Mouse (Mus musculus) stomach, postnatal 0 days (tissue): Measurements from ENCODE around the gene Pcsk5. TPM values are rescaled to one million over a fixed set of nuclear protein-coding genes. Genes with fewer than 3 reads are reported as not detected.

Source experiments
- ATAC-seq: fragments of 200-750 bp; cut with Nextera tagmentation; 2 replicates; pipeline ENCODE4 v1.8.0; 2017; ENCODE audit not compliant: low FRiP score, low TSS enrichment
- DNase-seq: peaks from one replicate; pipeline ENCODE4 v3.0.0-alpha.2; 2016; ENCODE audit warnings: low spot score
- H3K27ac ChIP-seq: fragments of 300-500 bp; sonication (generic); replicated peaks from 2 replicates; pipeline ENCODE4 v1.5.1; 2014; ENCODE audit warnings: mild to moderate bottlenecking, control low read depth
- H3K27me3 ChIP-seq: fragments of 300-500 bp; sonication (generic); 2 replicates; pipeline ENCODE4 v1.6.1; 2014; ENCODE audit warnings: low read length; ENCODE audit not compliant: control insufficient read depth, insufficient read depth
- H3K36me3 ChIP-seq: fragments of 300-500 bp; sonication (generic); 2 replicates; pipeline ENCODE4 v1.6.1; 2014; ENCODE audit warnings: low read length, mixed read lengths; ENCODE audit not compliant: control insufficient read depth, insufficient read depth
- H3K4me1 ChIP-seq: fragments of 300-500 bp; sonication (generic); replicated peaks from 2 replicates; pipeline ENCODE4 v1.6.1; 2014; ENCODE audit warnings: antibody characterized with exemption; ENCODE audit not compliant: control insufficient read depth, insufficient read depth
- H3K4me2 ChIP-seq: fragments of 300-500 bp; sonication (generic); replicated peaks from 2 replicates; pipeline ENCODE4 v1.6.1; 2014; ENCODE audit warnings: low read depth, mild to moderate bottlenecking, control low read depth, moderate library complexity
- H3K4me3 ChIP-seq: fragments of 300-500 bp; sonication (generic); 2 replicates; pipeline ENCODE4 v1.5.1; 2014; ENCODE audit warnings: low read depth, low read length, control low read depth
- H3K9ac ChIP-seq: fragments of 300-500 bp; sonication (generic); 2 replicates; pipeline ENCODE4 v1.6.1; 2014; ENCODE audit warnings: mild to moderate bottlenecking, low read length, control low read depth, mixed read lengths
- H3K9me3 ChIP-seq: fragments of 300-500 bp; sonication (generic); 2 replicates; pipeline ENCODE4 v1.6.1; 2016; ENCODE audit warnings: low read length; ENCODE audit not compliant: control insufficient read depth
- CTCF ChIP-seq: IDR thresholded peaks from 2 replicates; pipeline ENCODE4 v1.5.1; 2016; ENCODE audit warnings: antibody characterized with exemption, low read depth, mild to moderate bottlenecking, moderate library complexity
- EP300 ChIP-seq: optimal IDR thresholded peaks from 2 replicates; pipeline ENCODE3; 2016; ENCODE audit warnings: antibody characterized with exemption
- WGBS: fragments of 180-500 bp; shearing (Covaris S2); extraction: QIAGEN DNeasy Blood & Tissue Kit; methylation state at CpG from one replicate; pipeline ENCODE4 v1.1.7; 2014; 5-methylcytosine and 5-hydroxymethylcytosine counted together
- polyA plus RNA-seq: library from polyadenylated mRNA; unstranded; fragments of >200 nt; fragmentation: Nextera tagmentation; extraction: Ambion mirVana; gene quantifications from 2 replicates; pipeline ENCODE4 v1.2.1, GENCODE M21; 2015

Gene Pcsk5
- polyA plus RNA-seq, 1 experiment from 2014 or later, result 4.3 TPM

DNA sequence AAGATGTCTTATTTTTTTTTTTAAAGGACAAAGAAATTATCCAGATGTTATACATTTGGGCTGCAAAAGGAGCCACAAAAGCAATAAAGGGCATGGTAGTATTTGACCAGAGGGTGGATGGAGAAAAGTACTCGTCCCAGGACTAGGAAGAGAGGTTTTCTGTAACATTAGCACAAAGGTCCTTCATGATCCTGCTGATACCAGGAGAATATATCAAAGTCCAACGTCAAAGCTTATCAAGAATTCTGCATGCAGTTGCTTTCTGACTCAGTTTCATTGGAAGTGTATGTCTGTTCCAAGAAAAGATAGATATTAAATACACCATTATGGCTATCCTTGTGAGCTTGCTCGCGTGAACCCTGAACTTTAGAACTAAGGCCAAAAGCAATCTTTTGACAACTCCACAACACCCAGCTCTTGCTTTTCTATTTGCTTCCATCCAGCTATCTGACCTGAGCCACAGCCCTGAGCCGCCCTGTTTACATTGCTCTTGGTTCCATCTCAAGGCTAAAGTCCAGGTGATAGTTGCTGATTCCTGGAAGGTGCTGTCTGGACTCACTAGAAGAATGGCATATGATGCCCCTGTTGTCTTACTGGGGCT, 426.9 kb downstream of the Pcsk5 start:
- H3K4me3 ChIP-seq, result no peak overlapping the region
- no peaks in the 10 kb centered on the region for H3K27me3 ChIP-seq
- 0 out of 2 replicates have a peak overlapping the region, but pooled peaks have one; percentile 18 for H3K27ac ChIP-seq
- WGBS, result 63% methylated on average over 5 of the region's 5 CpGs
- TF ChIP-seq CTCF (no peak), EP300 (no peak)
- H3K9ac ChIP-seq, result no peak overlapping the region
- DNase-seq, result peak; percentile 45
- ATAC-seq, result peak; percentile 90
- no peaks in the 10 kb centered on the region for H3K36me3 ChIP-seq
- no peaks in the 10 kb centered on the region for H3K4me1 ChIP-seq
- H3K4me2 ChIP-seq, result no peak overlapping the region
- no peaks in the 10 kb centered on the region for H3K9me3 ChIP-seq

DNA sequence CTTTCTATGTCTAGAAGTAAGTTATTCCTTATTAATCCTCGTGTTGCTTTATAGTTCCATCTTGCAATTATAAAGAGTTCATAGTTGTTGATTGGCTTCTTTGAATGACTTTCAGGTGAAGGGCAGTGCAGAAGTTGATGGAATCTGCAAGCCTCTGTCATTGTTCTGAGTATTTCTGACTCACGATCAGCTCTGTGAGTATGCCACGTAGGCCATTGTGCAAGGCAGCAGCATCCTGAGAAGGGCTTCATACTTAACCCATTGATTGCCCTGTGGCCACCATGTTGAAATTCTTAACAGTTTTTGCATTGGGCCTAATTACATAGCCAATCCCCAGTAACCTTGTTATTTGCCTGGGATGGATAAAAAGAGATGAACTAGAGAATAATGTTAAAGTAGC, 428.1 kb downstream of the Pcsk5 start:
- H3K4me2 ChIP-seq, result no peak overlapping the region
- ATAC-seq (no peak), DNase-seq (no peak)
- 53% methylated on average over 3 of the region's 3 CpGs for WGBS
- no peaks in the 10 kb centered on the region for H3K36me3 ChIP-seq
- H3K4me3 ChIP-seq, result no peak overlapping the region
- no peaks in the 10 kb centered on the region for H3K27me3 ChIP-seq
- H3K9ac ChIP-seq, result no peak overlapping the region
- H3K4me1 ChIP-seq, result no peaks in the 10 kb centered on the region
- no peaks in the 10 kb centered on the region for H3K9me3 ChIP-seq
- H3K27ac ChIP-seq, result no peak overlapping the region
- TF ChIP-seq CTCF (no peak), EP300 (no peak)

DNA sequence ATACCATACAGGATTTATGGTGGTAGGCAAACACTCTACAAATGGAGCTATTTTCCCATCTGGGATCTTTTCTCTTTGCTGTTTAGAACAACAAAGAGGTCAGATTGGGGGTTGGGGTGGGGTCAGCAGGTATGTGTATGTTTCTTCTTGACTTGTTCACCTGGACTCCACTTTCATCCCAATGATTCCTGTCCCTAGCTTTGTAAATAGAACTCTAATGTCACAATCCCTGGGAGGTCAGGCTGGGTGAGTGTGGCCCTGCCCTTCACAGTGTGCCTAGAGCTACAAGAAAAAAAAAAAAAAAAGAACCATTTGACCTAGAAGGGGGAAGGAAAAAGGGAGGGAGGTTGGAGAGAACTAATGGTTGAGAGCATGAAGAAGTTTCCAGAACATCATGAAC, 428.8 kb downstream of the Pcsk5 start:
- H3K4me1 ChIP-seq, result no peaks in the 10 kb centered on the region
- H3K4me3 ChIP-seq, result no peak overlapping the region
- ATAC-seq (peak; percentile 33; the same call in 1 of the 2 replicates), DNase-seq (no peak)
- H3K27ac ChIP-seq, result no peak overlapping the region
- no peak overlapping the region for H3K4me2 ChIP-seq
- no peaks in the 10 kb centered on the region for H3K36me3 ChIP-seq
- no peaks in the 10 kb centered on the region for H3K27me3 ChIP-seq
- H3K9me3 ChIP-seq, result no peaks in the 10 kb centered on the region
- no peak overlapping the region for H3K9ac ChIP-seq
- TF ChIP-seq CTCF, result no peak
- no peak for TF ChIP-seq EP300

DNA sequence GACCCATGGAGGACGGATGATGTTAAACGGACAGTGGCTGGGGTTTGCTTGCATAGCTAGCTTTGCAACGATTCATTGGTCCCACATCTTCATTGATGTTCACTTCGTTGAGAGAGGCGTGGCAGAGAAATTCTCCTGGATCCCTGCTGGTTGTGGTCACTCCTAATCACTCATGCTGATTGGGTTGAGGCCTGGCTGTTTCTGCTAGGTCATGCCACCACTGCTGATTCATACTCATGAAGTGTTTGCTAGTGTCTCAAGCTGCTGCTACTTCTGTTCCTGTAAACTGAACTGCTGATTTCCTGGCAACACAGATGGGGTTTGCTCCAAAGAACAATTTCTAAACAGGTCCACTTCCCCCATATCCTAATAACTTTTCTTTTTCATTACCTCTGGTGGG, 430.6 kb downstream of the Pcsk5 start:
- DNase-seq (no peak), ATAC-seq (no peak)
- Histone ChIP-seq H3K9me3 (no peaks in the 10 kb centered on the region), H3K4me2 (no peak overlapping the region), H3K27ac (no peak overlapping the region), H3K4me1 (no peaks in the 10 kb centered on the region), H3K9ac (no peak overlapping the region), H3K4me3 (no peak overlapping the region), H3K36me3 (no peaks in the 10 kb centered on the region), H3K27me3 (no peaks in the 10 kb centered on the region)
- 87% methylated on average over 5 of the region's 5 CpGs for WGBS
- no peak for TF ChIP-seq EP300
- no peak for TF ChIP-seq CTCF

DNA sequence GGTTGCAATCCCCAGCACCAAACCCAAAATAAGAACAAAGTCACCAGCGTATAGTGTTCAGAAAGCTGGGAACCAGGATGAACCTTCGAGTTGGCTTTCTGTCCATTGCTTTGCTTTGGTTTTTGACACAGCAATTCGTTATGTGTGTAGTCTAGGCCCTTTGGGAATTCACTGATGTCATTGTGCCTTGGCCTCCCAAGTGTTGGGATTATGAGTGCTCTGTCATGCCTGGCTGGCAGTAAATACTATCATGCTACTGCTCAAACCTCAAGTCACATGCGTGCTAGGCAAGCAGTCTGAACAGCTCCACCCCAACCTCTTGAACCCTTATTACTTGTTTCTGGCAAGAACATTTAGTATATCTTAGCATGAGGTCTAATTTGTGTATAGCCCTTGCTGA, 434.3 kb downstream of the Pcsk5 start:
- Histone ChIP-seq H3K4me1 (no peaks in the 10 kb centered on the region), H3K36me3 (no peaks in the 10 kb centered on the region; the same call in 1 of the 2 replicates), H3K27me3 (no peaks in the 10 kb centered on the region), H3K9me3 (no peaks in the 10 kb centered on the region), H3K27ac (no peak overlapping the region), H3K4me2 (no peak overlapping the region), H3K9ac (no peak overlapping the region), H3K4me3 (no peak overlapping the region)
- no peak for ATAC-seq
- WGBS, result 84% methylated on average over 4 of the region's 4 CpGs
- no peak for DNase-seq
- TF ChIP-seq CTCF (no peak), EP300 (no peak)

DNA sequence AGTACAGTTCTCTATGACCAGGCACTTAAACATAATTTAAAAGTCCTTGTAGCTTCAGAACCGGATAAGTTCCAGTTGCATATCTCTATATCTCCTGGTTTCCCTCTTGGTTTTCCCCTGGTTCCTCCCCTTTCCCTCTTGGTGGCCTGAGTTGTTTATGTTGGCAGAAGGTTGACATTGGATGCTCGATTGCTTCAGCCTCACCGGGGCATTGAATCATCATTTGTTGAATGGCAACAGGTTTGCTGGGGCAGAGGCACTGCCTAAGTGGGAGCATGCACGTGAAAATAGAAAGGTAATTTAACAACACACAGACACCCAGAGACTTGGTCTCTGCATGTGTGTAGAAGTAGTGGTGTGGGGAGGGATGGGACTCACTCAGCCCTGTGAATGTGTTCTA, 436.9 kb downstream of the Pcsk5 start:
- H3K36me3 ChIP-seq, result no peaks in the 10 kb centered on the region; the same call in 1 of the 2 replicates
- no peak overlapping the region for H3K27ac ChIP-seq
- TF ChIP-seq EP300, result no peak
- no peak for TF ChIP-seq CTCF
- H3K9me3 ChIP-seq, result no peaks in the 10 kb centered on the region
- H3K4me1 ChIP-seq, result no peaks in the 10 kb centered on the region
- H3K9ac ChIP-seq, result no peak overlapping the region
- ATAC-seq (no peak), DNase-seq (no peak)
- no peak overlapping the region for H3K4me3 ChIP-seq
- 76% methylated on average over 4 of the region's 4 CpGs for WGBS
- H3K4me2 ChIP-seq, result no peak overlapping the region
- H3K27me3 ChIP-seq, result no peaks in the 10 kb centered on the region
